Mouse (Mus musculus): ENCODE measurements around the gene Srbd1.

GRCm38 (mm10) chr17:86183788-86184187 lies 38.8 kb upstream of the Srbd1 start:
- TF ChIP-seq CTCF (IDR thresholded peaks at IDR 0.05) (peak; percentile 37), EP300 (IDR thresholded peaks at IDR 0.05) (no peak)
